Mouse (Mus musculus) heart, postnatal 10 days (tissue): ENCODE data around the gene Cdca3. TPM values are rescaled to one million over a fixed set of nuclear protein-coding genes. Genes with fewer than 3 reads are reported as not detected.
"Not testable (repeated sequence)": the region's sequence is repeated elsewhere in the genome, so short reads cannot be mapped to it uniquely, and the experiment has no call there.

Experiments
- DNase-seq, 2 experiments: peaks; one replicate each; pipeline ENCODE4 v3.0.0; 2021
- intact Hi-C: fragments of 180-260 bp; cut with DNase I; formaldehyde crosslinking; loops from one replicate; pipeline ENCODE4 v1.15.1; 2025
- total RNA-seq, 2 experiments: library from RNA; stranded (reverse); gene quantifications; 2 replicates each; pipeline ENCODE4 v1.2.3; 2021

The Cdca3 gene
- 10 to 100 TPM; 19.1 to 23.2 TPM for total RNA-seq

- DNase-seq: peak; percentile 99
- intact Hi-C loops: loop anchor here (1.0 kb wide), 1 partner anchor 15 kb away; the partner anchor contains the start of gene Tpi1
These were observed at the start of gene Cdca3, which contains the start of gene Usp5 for GRCm38 (mm10) chr6:124828868-124829798. TSS of gene Cdca3 (plus strand) at chr6:124829547. TSS of gene Usp5 (minus strand) at chr6:124829484.

GRCm38 (mm10) chr6:124779984-124780416 is 49.3 kb upstream of the Cdca3 start:
- intact Hi-C loops: no loop called here
- no peak for DNase-seq

- DNase-seq: no peak
- intact Hi-C loops: no loop called here
These were observed 48.4 kb upstream of the Cdca3 start for GRCm38 (mm10) chr6:124780917-124781316.

- DNase-seq: peak; percentile 34 to 56
- intact Hi-C loops: no loop called here
These were observed 46.9 kb upstream of the Cdca3 start for GRCm38 (mm10) chr6:124782436-124782835.

GRCm38 (mm10) chr6:124786756-124787420 is 42.5 kb upstream of the Cdca3 start:
- no peak for DNase-seq
- intact Hi-C loops: no loop called here

- intact Hi-C loops: no loop called here
- DNase-seq: no peak
These were observed 41.6 kb upstream of the Cdca3 start for GRCm38 (mm10) chr6:124787722-124788121.

GRCm38 (mm10) chr6:124789519-124789918 is 39.8 kb upstream of the Cdca3 start:
- no peak for DNase-seq
- intact Hi-C loops: no loop called here

- intact Hi-C loops: no loop called here
- no peak for DNase-seq
These were observed 39.2 kb upstream of the Cdca3 start for GRCm38 (mm10) chr6:124790121-124790520.

GRCm38 (mm10) chr6:124791911-124792310 is 37.4 kb upstream of the Cdca3 start:
- intact Hi-C loops: no loop called here
- no peak for DNase-seq

GRCm38 (mm10) chr6:124795781-124796180 is 33.6 kb upstream of the Cdca3 start:
- intact Hi-C loops: no loop called here
- no peak for DNase-seq

- intact Hi-C loops: no loop called here
- DNase-seq: no peak
These were observed 33.1 kb upstream of the Cdca3 start for GRCm38 (mm10) chr6:124796200-124796599.

GRCm38 (mm10) chr6:124802400-124802799 is 26.9 kb upstream of the Cdca3 start:
- intact Hi-C loops, DNase-seq: not testable (repeated sequence)

- intact Hi-C loops: no loop called here
- DNase-seq: no peak
These were observed 26.3 kb upstream of the Cdca3 start for GRCm38 (mm10) chr6:124803061-124803460.

- DNase-seq, intact Hi-C loops: not testable (repeated sequence)
These were observed 25.7 kb upstream of the Cdca3 start for GRCm38 (mm10) chr6:124803691-124804090.

GRCm38 (mm10) chr6:124804341-124804740 is 25.0 kb upstream of the Cdca3 start:
- DNase-seq: no peak
- intact Hi-C loops: no loop called here

GRCm38 (mm10) chr6:124805341-124806321 is 23.7 kb upstream of the Cdca3 start:
- intact Hi-C loops: loop anchor here (5.0 kb wide), 1 partner anchor 48 kb away; the partner anchor contains the start of genes Atn1 and Gm45234
- peak; percentile 93 to 97 for DNase-seq

GRCm38 (mm10) chr6:124806446-124807140 is 22.8 kb upstream of the Cdca3 start:
- DNase-seq: no peak
- intact Hi-C loops: loop anchor here (5.0 kb wide), 1 partner anchor 49 kb away; the partner anchor contains the start of genes Atn1 and Gm45234

- no peak for DNase-seq
- intact Hi-C loops: loop anchor here (5.0 kb wide), 1 partner anchor 50 kb away; the partner anchor contains the start of genes Atn1 and Gm45234
These were observed 22.0 kb upstream of the Cdca3 start for GRCm38 (mm10) chr6:124807366-124807765.

- intact Hi-C loops: loop anchor here (5.0 kb wide), 1 partner anchor 51 kb away; the partner anchor contains the start of genes Atn1 and Gm45234
- no peak for DNase-seq
These were observed 21.4 kb upstream of the Cdca3 start for GRCm38 (mm10) chr6:124807986-124808357.
